Mouse (Mus musculus) forebrain, embryonic 13.5 days (tissue): ENCODE data around the gene Sympk. TPM values are rescaled to one million over a fixed set of nuclear protein-coding genes. Genes with fewer than 3 reads are reported as not detected.

Experiments
- ATAC-seq: fragments of 200-750 bp; cut with Nextera tagmentation; 2 replicates; pipeline ENCODE4 v1.8.0; 2017
- H3K27ac ChIP-seq: fragments of 300-500 bp; sonication (generic); 2 replicates; pipeline ENCODE4 v1.5.1; 2015; ENCODE audit warnings: inconsistent platforms, mild to moderate bottlenecking, moderate library complexity
- H3K27me3 ChIP-seq: fragments of 300-500 bp; sonication (generic); 2 replicates; pipeline ENCODE4 v1.6.1; 2015; ENCODE audit warnings: mild to moderate bottlenecking, inconsistent platforms
- H3K36me3 ChIP-seq: fragments of 300-500 bp; sonication (generic); 2 replicates; pipeline ENCODE4 v1.6.1; 2015; ENCODE audit warnings: mild to moderate bottlenecking, inconsistent platforms; ENCODE audit not compliant: poor library complexity, severe bottlenecking
- H3K4me1 ChIP-seq: fragments of 300-500 bp; sonication (generic); 2 replicates; pipeline ENCODE4 v1.6.1; 2015; ENCODE audit warnings: inconsistent platforms
- H3K4me2 ChIP-seq: fragments of 300-500 bp; sonication (generic); 2 replicates; pipeline ENCODE4 v1.6.1; 2015; ENCODE audit warnings: inconsistent platforms, mild to moderate bottlenecking, moderate library complexity
- H3K4me3 ChIP-seq: fragments of 300-500 bp; sonication (generic); 2 replicates; pipeline ENCODE4 v1.5.1; 2015; ENCODE audit warnings: mild to moderate bottlenecking, inconsistent platforms
- H3K9ac ChIP-seq: fragments of 300-500 bp; sonication (generic); 2 replicates; pipeline ENCODE4 v1.6.1; 2015; ENCODE audit warnings: mild to moderate bottlenecking, inconsistent platforms
- H3K9me3 ChIP-seq: fragments of 300-500 bp; sonication (generic); replicated peaks from 2 replicates; pipeline ENCODE4 v1.6.1; 2016; ENCODE audit warnings: inconsistent platforms
- WGBS: fragments of 180-500 bp; shearing (Covaris S2); methylation state at CpG from one replicate; pipeline ENCODE4 v1.1.7; 2015; 5-methylcytosine and 5-hydroxymethylcytosine counted together
- microRNA-seq: library from miRNA; unstranded; fragments of <30 nt; microRNA quantifications from one replicate; pipeline ENCODE4, GENCODE M21; 2016
- polyA plus RNA-seq: library from polyadenylated mRNA; unstranded; fragments of >200 nt; fragmentation: Nextera tagmentation; extraction: Ambion mirVana; gene quantifications from 2 replicates; pipeline ENCODE4 v1.2.1, GENCODE M21; 2015

Sympk gene
- polyA plus RNA-seq, 1 experiment from 2014 or later, result 34.3 TPM

- Histone ChIP-seq H3K36me3 (0 out of 2 replicates have a peak, but pooled peaks cover 7% of the 10 kb centered on the region), H3K4me3 (no peak overlapping the region), H3K4me2 (no peak overlapping the region), H3K27ac (no peak overlapping the region), H3K9me3 (no peaks in the 10 kb centered on the region), H3K4me1 (peaks cover 22% of the 10 kb centered on the region), H3K9ac (no peak overlapping the region), H3K27me3 (no peaks in the 10 kb centered on the region)
- ATAC-seq, result no peak
- 91% methylated on average over 1 of the region's 1 CpGs for WGBS
Measured at GRCm38 (mm10) chr7:19100290-19100689, 76.1 kb downstream of the Sympk start.

GRCm38 (mm10) chr7:19103741-19104140 is 79.6 kb downstream of the Sympk start:
- Histone ChIP-seq H3K27me3 (no peaks in the 10 kb centered on the region), H3K4me3 (no peak overlapping the region), H3K4me2 (no peak overlapping the region), H3K36me3 (no peaks in the 10 kb centered on the region), H3K9ac (no peak overlapping the region), H3K9me3 (no peaks in the 10 kb centered on the region), H3K4me1 (no peaks in the 10 kb centered on the region), H3K27ac (no peak overlapping the region)
- no peak for ATAC-seq

Small RNA genes lying within 50 kb of the gene (microRNA-seq; reads per million reads assigned to microRNA genes)
- gene Mir3100, result not detected

Other genes with a start within 250 kb of the Sympk start
- gene Psg19, start 225.9 kb upstream of the Sympk start, polyA plus RNA-seq, result not detected in 2 replicates
- not detected in 2 replicates for gene Psg17, start 202.8 kb upstream of the Sympk start, polyA plus RNA-seq
- 0.11 and 0.34 TPM in 2 replicates for gene Mill2, start 184.4 kb upstream of the Sympk start, polyA plus RNA-seq
- gene Pglyrp1, start 153.0 kb upstream of the Sympk start, polyA plus RNA-seq, result 7.4 and 8.2 TPM in 2 replicates
- gene Ccdc61, start 114.0 kb upstream of the Sympk start, polyA plus RNA-seq, result 25.6 and 27.9 TPM in 2 replicates
- gene Nova2, start 98.5 kb upstream of the Sympk start, polyA plus RNA-seq, result 12.3 and 13.7 TPM in 2 replicates
- 0.68 and 0.69 TPM in 2 replicates for gene Nanos2, start 37.0 kb upstream of the Sympk start, polyA plus RNA-seq
- 2.8 TPM in 2 replicates for gene Mypop, start 33.1 kb upstream of the Sympk start, polyA plus RNA-seq
- 22.1 and 23.3 TPM in 2 replicates for gene Irf2bp1, start 20.3 kb upstream of the Sympk start, polyA plus RNA-seq
- not detected in 2 replicates for gene Foxa3, start 839 bp upstream of the Sympk start, polyA plus RNA-seq
- gene Rsph6a, start 30.3 kb downstream of the Sympk start, polyA plus RNA-seq, result not detected in 2 replicates
- 20.6 and 22.6 TPM in 2 replicates for gene Dmwd, start 51.9 kb downstream of the Sympk start, polyA plus RNA-seq
- 8.3 and 9.4 TPM in 2 replicates for gene Dmpk, start 59.5 kb downstream of the Sympk start, polyA plus RNA-seq
- gene Six5, start 70.2 kb downstream of the Sympk start, polyA plus RNA-seq, result 3.5 and 4.1 TPM in 2 replicates
- 1.2 and 1.4 TPM in 2 replicates for gene Gm4969, start 94.0 kb downstream of the Sympk start, polyA plus RNA-seq
- gene Fbxo46, start 95.5 kb downstream of the Sympk start, polyA plus RNA-seq, result 19.1 and 22.2 TPM in 2 replicates
- gene Qpctl, start 124.9 kb downstream of the Sympk start, polyA plus RNA-seq, result 16.5 and 17.7 TPM in 2 replicates
- gene Snrpd2, start 125.3 kb downstream of the Sympk start, polyA plus RNA-seq, result 159 and 164 TPM in 2 replicates
- 5.2 and 6.6 TPM in 2 replicates for gene Gipr, start 141.8 kb downstream of the Sympk start, polyA plus RNA-seq
- gene Eml2, start 152.0 kb downstream of the Sympk start, polyA plus RNA-seq, result 6.4 and 7.0 TPM in 2 replicates
- 1.2 and 1.3 TPM in 2 replicates for gene Gpr4, start 188.2 kb downstream of the Sympk start, polyA plus RNA-seq
- gene Opa3, start 204.0 kb downstream of the Sympk start, polyA plus RNA-seq, result 42.1 and 47.5 TPM in 2 replicates
- 31.0 and 32.7 TPM in 2 replicates for gene Vasp, start 247.4 kb downstream of the Sympk start, polyA plus RNA-seq